Mouse (Mus musculus) limb, embryonic 12.5 days (tissue): Measurements from ENCODE around the gene Grhl3. TPM values are rescaled to one million over a fixed set of nuclear protein-coding genes. Genes with fewer than 3 reads are reported as not detected.

Source experiments
- ATAC-seq: fragments of 200-750 bp; cut with Nextera tagmentation; 2 replicates; pipeline ENCODE4 v1.8.0; 2017; ENCODE audit warnings: low read depth, moderate TSS enrichment; ENCODE audit not compliant: insufficient number of reproducible peaks, insufficient read depth, low FRiP score, low TSS enrichment
- H3K27ac ChIP-seq: fragments of 300-500 bp; sonication (generic); 2 replicates; pipeline ENCODE4 v1.5.1; 2016; ENCODE audit warnings: mild to moderate bottlenecking, moderate library complexity
- H3K27me3 ChIP-seq: fragments of 300-500 bp; sonication (generic); 2 replicates; pipeline ENCODE4 v1.6.1; 2016; ENCODE audit warnings: mild to moderate bottlenecking, moderate library complexity
- H3K36me3 ChIP-seq: fragments of 300-500 bp; sonication (generic); 2 replicates; pipeline ENCODE4 v1.6.1; 2016; ENCODE audit warnings: mild to moderate bottlenecking, moderate library complexity
- H3K4me1 ChIP-seq: fragments of 300-500 bp; sonication (generic); replicated peaks from 2 replicates; pipeline ENCODE4 v1.6.1; 2016
- H3K4me2 ChIP-seq: fragments of 300-500 bp; sonication (generic); 2 replicates; pipeline ENCODE4 v1.6.1; 2016; ENCODE audit warnings: mild to moderate bottlenecking, moderate library complexity
- H3K4me3 ChIP-seq: fragments of 300-500 bp; sonication (generic); replicated peaks from 2 replicates; pipeline ENCODE4 v1.5.1; 2016; ENCODE audit warnings: mild to moderate bottlenecking
- H3K9ac ChIP-seq: fragments of 300-500 bp; sonication (generic); replicated peaks from 2 replicates; pipeline ENCODE4 v1.6.1; 2016; ENCODE audit warnings: mild to moderate bottlenecking, moderate library complexity
- H3K9me3 ChIP-seq: fragments of 300-500 bp; sonication (generic); 2 replicates; pipeline ENCODE4 v1.6.1; 2016; ENCODE audit warnings: mild to moderate bottlenecking, moderate library complexity
- whole genome bisulfite sequencing: fragments of 180-500 bp; shearing (Covaris S2); methylation state at CpG from one replicate; pipeline ENCODE4 v1.1.7; 2016; 5-methylcytosine and 5-hydroxymethylcytosine counted together
- microRNA-seq: library from miRNA; unstranded; fragments of <30 nt; microRNA quantifications from one replicate; pipeline ENCODE4, GENCODE M21; 2017
- polyA plus RNA-seq: library from polyadenylated mRNA; unstranded; fragments of >200 nt; fragmentation: Nextera tagmentation; extraction: Ambion mirVana; gene quantifications from 2 replicates; pipeline ENCODE4 v1.2.1, GENCODE M21; 2016

The Grhl3 gene
- polyA plus RNA-seq, 1 experiment from 2014 or later, result 11.7 TPM

DNA sequence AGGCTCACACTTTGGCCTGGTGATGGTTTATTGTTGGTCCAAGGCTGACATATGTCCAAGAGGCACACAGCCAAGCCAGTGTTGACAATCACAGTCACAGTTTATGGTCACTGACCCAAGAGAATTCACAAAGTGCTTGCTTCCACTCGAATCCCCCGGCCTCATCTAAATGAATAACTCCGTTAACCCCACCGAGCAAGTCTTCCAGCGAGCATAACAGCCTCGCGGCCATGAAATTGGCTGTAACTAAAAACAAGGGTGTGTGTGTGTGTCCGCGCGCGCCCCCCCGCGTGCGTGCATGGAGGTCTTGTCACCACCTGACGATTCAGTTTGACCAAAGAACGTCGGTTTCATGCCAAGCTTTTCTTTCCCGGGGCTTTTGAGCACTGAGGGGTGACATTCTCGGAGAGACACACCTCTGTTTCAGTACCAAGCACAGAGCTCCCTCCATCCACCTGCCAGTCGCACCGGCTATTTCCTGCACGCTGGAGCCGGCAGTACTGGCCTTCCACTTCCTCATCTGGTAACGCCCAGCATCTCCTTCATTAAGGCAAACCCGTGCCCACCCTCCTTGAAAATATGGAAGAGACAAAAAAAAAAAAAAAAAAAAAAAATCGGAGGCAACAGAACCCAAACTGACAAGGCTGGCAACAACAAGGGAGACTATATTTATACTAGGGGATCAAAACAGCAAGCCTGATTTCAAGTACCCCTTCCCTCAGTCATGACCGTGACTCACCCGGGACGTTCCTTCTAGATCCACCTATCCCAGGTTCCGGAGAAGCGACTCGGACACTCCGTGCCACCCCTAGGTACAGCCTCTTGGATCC lies 79.5 kb downstream of the Grhl3 start:
- WGBS, result 2% methylated on average over 33 of the region's 33 CpGs
- peak overlapping the region; percentile 97 for H3K4me2 ChIP-seq
- peaks cover 18% of the 10 kb centered on the region for H3K4me1 ChIP-seq
- peak overlapping the region; percentile 58; the same call in 1 of the 2 replicates for H3K9ac ChIP-seq
- H3K27me3 ChIP-seq, result peaks cover 21% of the 10 kb centered on the region; the same call in 1 of the 2 replicates
- H3K9me3 ChIP-seq, result no peaks in the 10 kb centered on the region
- H3K27ac ChIP-seq, result no peak overlapping the region
- H3K36me3 ChIP-seq, result peaks cover 9% of the 10 kb centered on the region
- ATAC-seq, result no peak
- peak overlapping the region; percentile 63 for H3K4me3 ChIP-seq

DNA sequence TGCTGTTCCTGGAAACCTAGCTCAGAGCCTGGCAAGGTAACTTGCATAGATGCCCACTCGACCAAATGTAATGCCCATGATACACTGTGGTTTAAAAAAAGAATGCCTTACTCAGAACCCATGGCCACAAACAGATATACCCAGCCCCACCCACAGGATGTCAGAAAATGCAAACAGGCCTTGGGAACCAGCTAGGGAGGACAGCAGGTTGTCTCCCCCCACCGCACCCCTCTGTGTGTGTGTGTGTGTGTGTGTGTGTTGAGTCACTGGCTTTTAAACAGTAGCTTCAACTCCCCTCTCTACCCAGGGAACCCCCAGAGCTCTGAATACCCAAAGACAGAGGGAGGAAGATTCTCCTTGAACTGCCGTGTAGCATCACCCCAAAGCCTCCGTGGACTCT lies 80.2 kb downstream of the Grhl3 start:
- 57% methylated on average over 4 of the region's 4 CpGs for WGBS
- ATAC-seq, result no peak
- no peak overlapping the region for H3K9ac ChIP-seq
- H3K36me3 ChIP-seq, result peaks cover 9% of the 10 kb centered on the region
- peak overlapping the region; percentile 97 for H3K4me2 ChIP-seq
- peak overlapping the region; percentile 63 for H3K4me3 ChIP-seq
- H3K27ac ChIP-seq, result no peak overlapping the region
- H3K4me1 ChIP-seq, result peaks cover 18% of the 10 kb centered on the region
- no peaks in the 10 kb centered on the region for H3K9me3 ChIP-seq
- H3K27me3 ChIP-seq, result peaks cover 21% of the 10 kb centered on the region; the same call in 1 of the 2 replicates

Small RNA genes lying within 50 kb of the gene (microRNA-seq; reads per million reads assigned to microRNA genes)
- not detected for gene Gm25317

Other genes with a start within 250 kb of the Grhl3 start
- 260 and 298 TPM in 2 replicates for gene Srrm1, start 220.3 kb downstream of the Grhl3 start, polyA plus RNA-seq
- gene Ncmap, start 175.4 kb downstream of the Grhl3 start, polyA plus RNA-seq, result 3.2 and 3.8 TPM in 2 replicates
- 11.7 and 12.6 TPM in 2 replicates for gene Rcan3, start 139.8 kb downstream of the Grhl3 start, polyA plus RNA-seq
- gene Stpg1, start 78.8 kb downstream of the Grhl3 start, polyA plus RNA-seq, result 0.09 and 0.21 TPM in 2 replicates
- gene Nipal3, start 78.6 kb downstream of the Grhl3 start, polyA plus RNA-seq, result 3.1 and 3.5 TPM in 2 replicates
- gene Ifnlr1, start 112.7 kb upstream of the Grhl3 start, polyA plus RNA-seq, result 0.81 and 0.95 TPM in 2 replicates
- gene Il22ra1, start 154.5 kb upstream of the Grhl3 start, polyA plus RNA-seq, result not detected in 2 replicates
- gene Myom3, start 186.1 kb upstream of the Grhl3 start, polyA plus RNA-seq, result 2.0 and 2.4 TPM in 2 replicates